Mouse (Mus musculus) naive thymus-derived CD4-positive, alpha-beta T cell, adult 2 months (primary cell): Measurements from ENCODE around the gene Atp5g1.
A peak's percentile ranks its signal among the peaks of the same experiment; 100 is the strongest.

ENCODE experiments used
- DNase-seq: peaks from one replicate; pipeline ENCODE4 v3.0.0-alpha.2; 2011; ENCODE audit warnings: low read depth

Gene Atp5g1

GRCm38 (mm10) chr11:96073295-96073993 is 2.0 kb downstream of the Atp5g1 start:
- no peak for DNase-seq

- no peak for DNase-seq
Measured at GRCm38 (mm10) chr11:96071013-96071412, 4.5 kb downstream of the Atp5g1 start.

DNA sequence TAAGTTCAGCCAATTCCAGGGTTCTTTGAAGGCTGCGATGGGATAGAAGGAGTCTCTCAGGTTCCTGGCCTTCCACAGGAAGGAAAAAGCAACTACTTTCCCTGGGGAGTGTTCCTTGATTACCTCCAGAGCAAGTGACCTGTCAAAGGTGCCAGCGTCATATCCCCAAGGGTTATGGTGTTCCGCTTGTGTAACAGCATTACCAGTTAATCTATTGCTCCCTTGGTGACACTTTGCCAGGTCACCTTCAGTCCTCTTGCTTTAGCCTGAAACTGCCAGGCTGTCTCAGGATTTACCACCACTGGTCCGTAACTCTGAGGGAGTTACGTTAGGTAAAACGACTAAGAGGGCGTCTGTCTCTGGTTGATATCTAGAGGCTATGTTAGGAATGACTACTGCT is 5.1 kb downstream of the Atp5g1 start:
- DNase-seq: no peak

DNA sequence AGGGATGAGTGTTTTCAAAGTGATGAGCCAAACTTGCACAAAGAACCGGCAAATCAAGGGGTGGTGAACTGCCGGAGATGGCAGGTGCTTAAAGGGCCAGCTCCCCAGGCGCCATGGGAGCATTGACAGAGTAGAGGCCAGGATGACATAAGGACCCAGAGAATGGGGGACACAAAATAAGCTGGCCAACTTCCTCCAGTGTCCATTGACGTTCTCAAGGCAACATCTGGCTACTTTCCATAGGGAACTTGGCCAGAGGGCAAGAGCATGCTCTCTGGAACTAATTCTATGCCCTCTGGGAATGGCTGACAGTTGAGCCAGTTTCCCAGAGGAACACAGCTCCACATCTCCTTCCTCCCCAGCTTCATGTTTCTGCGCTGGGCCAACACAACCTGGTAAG is 7.2 kb downstream of the Atp5g1 start:
- DNase-seq: no peak

DNA sequence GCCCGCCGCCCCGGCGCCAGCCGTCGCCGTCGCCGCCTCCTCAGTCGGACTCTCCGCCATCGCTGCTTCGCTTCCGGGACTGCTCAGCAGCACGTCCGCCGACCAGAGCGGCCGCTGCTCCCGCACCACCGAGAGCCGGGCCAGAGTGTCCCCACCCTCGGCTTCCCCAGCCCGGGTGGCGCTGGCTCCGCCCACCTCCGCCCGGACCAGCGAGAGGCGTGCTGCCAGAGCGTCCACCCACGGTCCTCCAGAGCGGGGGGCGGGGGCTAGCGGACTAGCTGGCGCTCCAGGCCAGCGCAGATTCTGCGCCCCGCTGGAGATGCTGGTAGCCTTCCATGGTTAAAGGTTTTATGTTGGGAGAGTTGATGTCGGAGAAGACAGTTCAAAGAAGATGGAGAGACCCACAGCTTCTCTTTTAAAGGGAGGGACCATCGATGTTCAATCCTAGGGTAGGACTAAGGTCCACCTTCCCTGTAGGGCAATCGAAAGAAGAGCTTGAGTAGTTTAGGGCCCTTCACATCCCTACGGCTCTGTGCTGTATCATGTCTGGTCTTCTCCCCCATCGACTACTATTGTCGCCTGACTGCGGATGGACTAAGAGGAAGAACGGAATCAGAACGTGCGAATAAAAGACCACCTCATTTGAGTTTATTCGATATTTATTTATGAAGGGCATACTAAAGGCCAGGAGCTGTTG is 10.1 kb downstream of the Atp5g1 start, which contains the start of gene Ube2z:
TSS of gene Ube2z (minus strand) at position 174 of the 697 bp plus-strand sequence.
- peak; percentile 90 for DNase-seq

DNA sequence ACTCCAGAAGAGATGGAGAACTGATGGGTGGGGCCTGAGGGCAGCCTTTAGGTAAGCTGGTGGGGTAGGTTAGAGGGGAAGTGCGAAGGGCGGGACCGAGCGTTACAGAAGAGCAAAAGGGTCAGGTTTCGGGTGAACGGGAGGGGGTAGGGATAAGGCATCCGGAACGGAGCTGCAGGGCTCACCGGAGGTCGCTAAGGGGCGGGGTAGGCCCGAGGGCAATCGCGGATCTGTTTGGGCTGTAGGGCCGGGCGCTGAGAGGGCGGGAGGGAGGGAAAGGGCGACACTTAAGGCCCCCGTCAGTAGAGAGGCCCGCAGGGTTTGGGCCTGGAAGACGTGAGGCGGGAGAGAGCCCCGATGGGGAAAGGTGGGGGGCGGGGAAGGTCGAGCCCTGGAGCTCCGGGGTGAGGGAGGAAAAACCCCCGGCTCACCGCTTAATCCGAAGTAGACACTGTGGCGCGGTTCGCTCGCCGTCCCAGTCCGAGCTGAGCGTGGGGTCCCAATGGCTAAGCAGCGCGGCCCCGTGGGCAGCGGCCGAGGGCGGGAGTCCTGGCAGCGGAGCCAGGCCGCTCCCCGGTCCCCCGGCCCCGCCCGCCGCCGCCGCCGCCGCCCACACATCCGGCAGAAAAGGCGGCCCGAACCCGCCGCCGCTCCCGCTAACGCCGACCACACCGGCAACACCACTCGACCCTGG is 10.8 kb downstream of the Atp5g1 start:
- DNase-seq: peak; percentile 51

DNA sequence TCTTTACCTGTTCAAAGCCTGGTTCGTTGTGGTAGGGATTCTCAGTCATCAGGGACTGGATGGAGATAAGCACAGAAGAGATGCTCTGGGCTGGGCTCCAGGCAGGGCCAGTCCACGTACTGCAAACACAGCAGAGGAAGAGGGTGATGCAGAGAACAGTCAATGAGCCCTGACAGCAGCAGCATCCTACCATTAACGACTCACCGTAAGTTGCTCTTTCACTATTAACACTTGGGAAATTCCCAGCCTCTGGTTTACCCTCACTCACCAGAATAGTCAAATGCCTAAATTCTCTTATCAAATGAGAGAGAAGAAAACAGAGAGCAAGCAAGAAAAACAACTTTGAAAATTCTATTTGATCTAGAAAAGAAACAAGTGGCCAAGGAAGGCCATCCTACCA is 17.2 kb downstream of the Atp5g1 start:
- DNase-seq: no peak

DNA sequence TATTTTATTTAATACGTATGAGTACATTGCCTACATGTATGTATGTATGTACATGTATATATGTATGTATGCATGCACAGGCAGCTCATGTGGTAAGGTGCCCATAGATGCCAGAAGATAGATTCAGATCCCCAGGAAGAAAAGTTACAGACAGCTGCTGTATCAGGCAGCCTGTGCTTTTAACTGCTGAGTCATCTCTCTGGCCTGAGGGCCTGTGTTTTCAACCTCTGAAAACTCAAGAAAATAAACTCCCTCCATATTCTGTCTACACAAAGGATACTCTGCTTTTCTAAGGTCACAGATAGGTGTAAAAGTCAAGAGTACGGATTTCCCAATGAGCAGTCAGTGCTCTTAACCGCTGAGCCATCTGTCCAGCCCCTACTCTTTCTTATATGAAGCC is 24.6 kb downstream of the Atp5g1 start:
- no peak for DNase-seq

- DNase-seq: no peak
Measured at GRCm38 (mm10) chr11:96049939-96050338, 25.5 kb downstream of the Atp5g1 start.

DNA sequence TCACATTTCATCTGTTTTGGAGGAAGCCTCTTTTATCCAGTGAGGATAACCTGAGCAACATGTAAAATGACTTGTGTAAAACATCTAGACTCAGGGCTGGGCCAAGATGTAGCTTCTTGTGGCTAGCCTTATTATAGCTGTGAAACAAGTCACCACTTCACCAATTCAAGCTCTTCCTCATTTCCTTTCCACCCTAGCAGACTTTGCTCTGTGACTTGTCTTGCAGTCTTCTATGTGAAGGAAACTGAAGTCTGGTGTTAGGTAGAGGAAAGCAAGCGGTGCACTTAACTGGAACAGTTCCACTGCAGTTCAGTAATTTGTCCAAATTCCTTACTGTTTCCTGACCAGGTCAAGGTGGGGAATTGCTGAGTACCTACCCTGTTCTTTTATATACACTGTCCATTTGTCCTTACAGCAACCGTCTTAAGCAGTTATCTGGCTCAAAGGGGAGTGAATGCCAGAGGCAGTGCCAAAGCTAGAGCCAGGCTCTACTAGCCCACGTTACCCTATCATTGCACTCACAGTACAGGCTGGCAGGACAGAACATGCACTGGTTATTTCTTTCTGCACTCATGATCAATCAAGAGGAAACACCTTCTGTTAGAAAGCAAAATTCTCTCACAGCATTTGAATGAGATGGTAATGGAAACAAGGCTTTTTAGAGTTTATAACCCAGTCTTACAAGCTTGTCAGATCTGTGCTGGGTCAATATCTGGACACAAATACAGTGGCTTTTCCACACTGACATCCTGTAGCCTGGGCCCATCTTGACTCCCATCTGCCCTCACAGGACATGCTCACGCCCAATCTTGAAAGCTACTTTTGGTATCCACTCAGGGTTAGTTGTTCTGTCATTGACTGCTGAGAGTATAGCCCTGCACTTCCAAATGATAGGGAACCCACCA is 27.7 kb downstream of the Atp5g1 start:
- DNase-seq: no peak

GRCm38 (mm10) chr11:96046793-96047192 is 28.7 kb downstream of the Atp5g1 start:
- no peak for DNase-seq

DNA sequence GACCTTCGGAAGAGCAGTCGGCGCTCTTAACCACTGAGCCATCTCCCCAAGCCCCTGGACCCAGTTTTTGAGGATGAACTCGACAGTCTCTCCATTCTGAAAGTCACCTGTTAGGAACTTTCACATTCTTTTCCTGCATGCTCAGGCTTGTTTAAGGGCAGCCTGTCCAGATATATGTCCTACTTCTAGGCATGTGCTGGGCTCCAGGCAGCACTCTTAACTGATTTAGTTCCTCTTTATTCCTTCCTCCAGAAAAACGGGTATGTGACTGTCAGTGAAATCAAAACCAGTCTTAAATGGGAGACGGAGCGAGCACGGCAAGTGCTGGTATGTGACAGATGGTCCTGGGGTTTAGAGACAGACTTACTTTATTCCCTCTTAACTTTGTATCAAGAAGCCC is 29.4 kb downstream of the Atp5g1 start:
- no peak for DNase-seq

DNA sequence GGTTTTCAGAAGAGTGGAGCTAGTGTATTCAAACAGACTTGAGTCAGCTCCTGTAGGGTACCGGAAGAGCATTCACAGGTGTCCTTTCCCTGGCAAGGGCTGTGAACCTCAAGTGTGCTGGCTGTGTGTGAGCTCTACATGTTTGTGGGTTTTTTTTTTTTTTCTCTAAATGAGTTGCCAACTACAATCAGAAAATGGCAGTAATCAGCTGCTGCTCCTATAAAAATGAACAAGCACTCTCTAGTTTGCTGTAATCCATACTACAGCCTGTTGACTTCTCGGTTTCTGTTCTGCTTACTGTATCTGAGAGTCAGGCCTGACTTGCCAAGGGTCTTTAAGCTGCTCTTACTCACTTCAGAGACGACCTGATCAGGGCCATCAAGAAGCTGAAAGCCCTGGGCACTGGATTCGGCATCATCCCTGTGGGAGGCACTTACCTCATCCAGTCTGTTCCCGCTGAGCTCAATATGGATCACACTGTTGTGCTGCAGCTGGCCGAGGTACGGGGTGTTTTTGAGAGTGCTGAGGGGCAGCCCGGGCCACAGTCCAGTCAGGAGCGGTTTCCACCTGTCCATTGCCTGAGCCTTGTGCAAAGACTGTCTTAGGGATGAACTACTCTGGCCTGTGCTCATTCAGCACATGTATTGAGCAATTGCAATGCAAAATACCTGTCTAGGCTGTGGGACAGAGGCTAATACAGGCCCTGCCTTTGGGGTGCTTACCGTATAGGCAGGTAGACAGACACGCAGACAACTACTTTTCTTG is 30.5 kb downstream of the Atp5g1 start:
- no peak for DNase-seq

- no peak for DNase-seq
Measured at GRCm38 (mm10) chr11:96038560-96038959, 36.9 kb downstream of the Atp5g1 start.

- no peak for DNase-seq
Measured at GRCm38 (mm10) chr11:96037499-96037898, 38.0 kb downstream of the Atp5g1 start.

DNA sequence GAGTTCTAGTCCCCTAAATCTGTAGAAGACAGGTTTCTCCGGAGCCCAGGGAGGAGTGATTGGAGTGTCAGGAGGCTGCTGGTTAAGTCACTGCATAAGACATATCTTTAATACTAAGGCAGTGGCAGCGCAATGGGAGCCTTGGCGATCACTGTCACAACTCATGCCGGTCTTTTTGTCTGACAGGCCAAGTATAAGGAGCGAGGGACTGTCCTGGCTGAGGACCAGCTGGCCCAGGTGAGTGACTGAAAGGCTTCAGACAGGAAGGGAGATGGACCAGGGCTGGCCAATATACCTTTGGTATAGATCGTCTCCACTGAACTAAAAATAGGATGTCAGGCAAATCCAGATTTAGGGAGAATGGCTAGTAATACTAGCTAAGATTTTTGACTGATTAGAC is 40.3 kb downstream of the Atp5g1 start:
- DNase-seq: no peak

- DNase-seq: peak; percentile 94
Measured at GRCm38 (mm10) chr11:96034596-96035052, 40.8 kb downstream of the Atp5g1 start, which contains the start of gene Snf8. TSS of gene Snf8 (plus strand) at chr11:96034885.

GRCm38 (mm10) chr11:96034116-96034515 is 41.4 kb downstream of the Atp5g1 start:
- DNase-seq: no peak

- peak; percentile 23 for DNase-seq
Measured at GRCm38 (mm10) chr11:96033264-96033663, 42.2 kb downstream of the Atp5g1 start.

DNA sequence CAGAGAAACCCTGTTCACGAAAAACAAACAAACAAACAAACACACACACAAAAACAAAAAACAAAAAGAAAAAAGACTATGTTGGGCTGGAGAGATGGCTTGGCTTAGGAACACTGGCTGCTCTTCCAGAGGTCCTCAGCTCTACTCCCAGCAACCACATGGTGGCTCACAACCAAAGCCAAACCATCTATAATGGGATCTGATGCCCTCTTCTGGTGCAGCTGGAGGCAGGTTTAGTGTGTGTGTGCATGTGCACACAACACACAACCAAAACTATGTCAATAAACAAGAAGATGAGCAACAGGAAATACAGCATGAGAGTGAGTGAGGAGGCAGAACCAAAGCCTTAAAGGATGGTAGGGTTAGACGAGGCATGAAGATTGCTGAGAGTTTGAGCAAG is 43.8 kb downstream of the Atp5g1 start:
- no peak for DNase-seq

- no peak for DNase-seq
Measured at GRCm38 (mm10) chr11:96030571-96030970, 44.9 kb downstream of the Atp5g1 start.
